Mouse (Mus musculus) MEL (cell line): Measurements from ENCODE around the gene Paqr9. TPM values are rescaled to one million over a fixed set of nuclear protein-coding genes. Genes with fewer than 3 reads are reported as not detected.

Experiments
- DNase-seq: peaks from one replicate; pipeline ENCODE4 v3.0.0; 2011; ENCODE audit warnings: low read depth, low spot score
- H3K27ac ChIP-seq: 2 replicates; pipeline ENCODE4 v1.5.1; 2012; ENCODE audit warnings: low read depth, mild to moderate bottlenecking, control low read depth, low read length, moderate library complexity; ENCODE audit not compliant: control insufficient read depth
- H3K27me3 ChIP-seq, 2 experiments: fragments of 150-350 bp in 1 of 2; sonication (generic) in 1 of 2; 2 replicates each; pipeline ENCODE4 v1.6.1; 2012; ENCODE audit warnings: low read length in 2 of 2, mild to moderate bottlenecking in 2 of 2, improper control_type of control experiment in 1 of 2, moderate library complexity in 1 of 2; ENCODE audit not compliant: insufficient read depth in 2 of 2, control insufficient read depth in 1 of 2
- H3K36me3 ChIP-seq, 2 experiments: 2 replicates each; pipeline ENCODE4 v1.6.1; 2012 to 2014; ENCODE audit warnings: low read length in 2 of 2, improper control_type of control experiment in 1 of 2, inconsistent platforms in 1 of 2, mild to moderate bottlenecking in 1 of 2; ENCODE audit not compliant: insufficient read depth in 2 of 2, control insufficient read depth in 1 of 2
- H3K4me1 ChIP-seq, 2 experiments: fragments of 150-350 bp in 1 of 2; sonication (generic) in 1 of 2; 2 replicates each; pipeline ENCODE4 v1.6.1; 2012; ENCODE audit warnings: low read length in 2 of 2, improper control_type of control experiment in 1 of 2, mild to moderate bottlenecking in 1 of 2; ENCODE audit not compliant: insufficient read depth in 2 of 2, control insufficient read depth in 1 of 2
- H3K4me3 ChIP-seq, 2 experiments: fragments of 150-350 bp in 1 of 2; sonication (generic) in 1 of 2; 2 replicates each; pipeline ENCODE4 v1.5.1; 2012; ENCODE audit warnings: low read depth in 2 of 2, low read length in 2 of 2, mild to moderate bottlenecking in 2 of 2, moderate library complexity in 2 of 2, control low read depth in 1 of 2, improper control_type of control experiment in 1 of 2; ENCODE audit not compliant: control insufficient read depth in 1 of 2, insufficient read depth in 1 of 2
- H3K79me2 ChIP-seq: 2 replicates; pipeline ENCODE4 v1.6.1; 2012; ENCODE audit warnings: mild to moderate bottlenecking, low read length, moderate library complexity; ENCODE audit not compliant: control insufficient read depth, poor library complexity, insufficient read depth
- H3K9ac ChIP-seq: 2 replicates; pipeline ENCODE4 v1.6.1; 2012; ENCODE audit warnings: low read depth, mild to moderate bottlenecking, control low read depth, low read length, moderate library complexity; ENCODE audit not compliant: control insufficient read depth, poor library complexity, severe bottlenecking
- H3K9me3 ChIP-seq: fragments of 150-350 bp; sonication (generic); replicated peaks from 2 replicates; pipeline ENCODE4 v1.6.1; 2012; ENCODE audit warnings: mild to moderate bottlenecking, low read length, improper control_type of control experiment, moderate library complexity; ENCODE audit not compliant: insufficient read depth
- CHD2 ChIP-seq: IDR thresholded peaks from 2 replicates; pipeline ENCODE4 v1.6.1; 2011; ENCODE audit warnings: low read length, improper control_type of control experiment
- E2F4 ChIP-seq: IDR thresholded peaks from 2 replicates; pipeline ENCODE4 v1.6.1; 2011; ENCODE audit warnings: low read depth, low read length, improper control_type of control experiment, borderline replicate concordance
- ELF1 ChIP-seq: IDR thresholded peaks from 2 replicates; pipeline ENCODE4 v1.6.1; 2014; ENCODE audit warnings: low read depth, mild to moderate bottlenecking, inconsistent platforms, low read length, improper control_type of control experiment, moderate library complexity
- EP300 ChIP-seq, 2 experiments: IDR thresholded peaks; 2 replicates each; pipeline ENCODE4 v1.6.1; 2011; ENCODE audit warnings: improper control_type of control experiment in 2 of 2, low read length in 2 of 2, low read depth in 1 of 2, mild to moderate bottlenecking in 1 of 2
- ETS1 ChIP-seq: IDR thresholded peaks from 2 replicates; pipeline ENCODE4 v1.6.1; 2012; ENCODE audit warnings: low read depth, mild to moderate bottlenecking, inconsistent platforms, low read length, improper control_type of control experiment, moderate library complexity
- MAX ChIP-seq: IDR thresholded peaks from 2 replicates; pipeline ENCODE4 v1.6.1; 2011; ENCODE audit warnings: low read length, improper control_type of control experiment
- MAZ ChIP-seq: IDR thresholded peaks from 2 replicates; pipeline ENCODE4 v1.6.1; 2012; ENCODE audit warnings: low read depth, mild to moderate bottlenecking, inconsistent platforms, low read length, improper control_type of control experiment
- MEF2A ChIP-seq: IDR thresholded peaks from 2 replicates; pipeline ENCODE4 v1.6.1; 2014; ENCODE audit warnings: low read depth, mild to moderate bottlenecking, inconsistent platforms, low read length, improper control_type of control experiment; ENCODE audit not compliant: poor library complexity, insufficient replicate concordance, severe bottlenecking; ENCODE audit errors: extremely low read depth
- MYC ChIP-seq: IDR thresholded peaks from 2 replicates; pipeline ENCODE4 v1.6.1; 2011; ENCODE audit warnings: low read depth, mild to moderate bottlenecking, low read length, improper control_type of control experiment, moderate library complexity
- NRF1 ChIP-seq: IDR thresholded peaks from 2 replicates; pipeline ENCODE4 v1.6.1; 2014; ENCODE audit warnings: low read depth, mild to moderate bottlenecking, inconsistent platforms, low read length, improper control_type of control experiment, moderate library complexity; ENCODE audit not compliant: poor library complexity, insufficient read depth, severe bottlenecking
- POLR2A ChIP-seq, 2 experiments: IDR thresholded peaks; 2 replicates each; pipeline ENCODE4 v1.6.1; 2011 to 2012; ENCODE audit warnings: low read length in 2 of 2, mild to moderate bottlenecking in 2 of 2, control low read depth in 1 of 2, improper control_type of control experiment in 1 of 2, low read depth in 1 of 2, moderate library complexity in 1 of 2; ENCODE audit not compliant: control insufficient read depth in 1 of 2, insufficient read depth in 1 of 2, poor library complexity in 1 of 2
- POLR2AphosphoS2 ChIP-seq: IDR thresholded peaks from 2 replicates; pipeline ENCODE4 v1.6.1; 2011; ENCODE audit warnings: low read length, improper control_type of control experiment
- POLR2AphosphoS5 ChIP-seq: IDR thresholded peaks from 2 replicates; pipeline ENCODE4 v1.6.1; 2012; ENCODE audit warnings: low read depth, borderline replicate concordance, mild to moderate bottlenecking, inconsistent platforms, low read length, moderate library complexity, mixed read lengths
- TBP ChIP-seq: IDR thresholded peaks from 2 replicates; pipeline ENCODE4 v1.8.0; 2011; ENCODE audit warnings: low read depth, low read length, improper control_type of control experiment
- TCF12 ChIP-seq: IDR thresholded peaks from 2 replicates; pipeline ENCODE4 v1.6.1; 2014; ENCODE audit warnings: low read depth, mild to moderate bottlenecking, inconsistent platforms, low read length, improper control_type of control experiment, moderate library complexity
- UBTF ChIP-seq: IDR thresholded peaks from 2 replicates; pipeline ENCODE4 v1.6.1; 2012; ENCODE audit warnings: low read depth, mild to moderate bottlenecking, inconsistent platforms, low read length, improper control_type of control experiment, moderate library complexity, borderline replicate concordance; ENCODE audit not compliant: insufficient read depth
- USF1 ChIP-seq: IDR thresholded peaks from 2 replicates; pipeline ENCODE4 v1.6.1; 2014; ENCODE audit warnings: low read depth, mild to moderate bottlenecking, inconsistent platforms, low read length, improper control_type of control experiment, moderate library complexity
- USF2 ChIP-seq, 2 experiments: IDR thresholded peaks; 2 replicates each; pipeline ENCODE4 v1.6.1; 2011 to 2012; ENCODE audit warnings: improper control_type of control experiment in 2 of 2, low read length in 2 of 2, borderline replicate concordance in 1 of 2, inconsistent platforms in 1 of 2, low read depth in 1 of 2, mild to moderate bottlenecking in 1 of 2; ENCODE audit not compliant: insufficient read depth in 1 of 2
- ZKSCAN1 ChIP-seq: IDR thresholded peaks from 2 replicates; pipeline ENCODE4 v1.6.1; 2012; ENCODE audit warnings: low read depth, mild to moderate bottlenecking, inconsistent platforms, low read length, improper control_type of control experiment, moderate library complexity
- ZNF384 ChIP-seq: IDR thresholded peaks from 2 replicates; pipeline ENCODE4 v1.6.1; 2012; ENCODE audit warnings: low read depth, mild to moderate bottlenecking, inconsistent platforms, low read length, improper control_type of control experiment
- polyA plus RNA-seq, 2 experiments: library from polyadenylated mRNA; stranded (reverse) in 1 of 2; unstranded in 1 of 2; fragments of >175 nt in 1 of 2; fragments of >200 nt in 1 of 2; gene quantifications; 2 replicates each; pipeline versions ENCODE4 v1.2.1 to v1.2.4; 2012; ENCODE audit warnings: low replicate concordance in 2 of 2, low read depth in 1 of 2; ENCODE audit not compliant: insufficient read length in 2 of 2, insufficient read depth in 1 of 2, missing spikeins in 1 of 2
- total RNA-seq: library from RNA; depleted of rRNA; stranded (reverse); fragments of 300-350 nt; gene quantifications from 2 replicates; pipeline ENCODE4 v1.2.3, GENCODE M21; 2012

Gene Paqr9
- total and polyA plus RNA-seq, 3 experiments, result 18.0 to 46.0 (median 24.8) TPM

DNA sequence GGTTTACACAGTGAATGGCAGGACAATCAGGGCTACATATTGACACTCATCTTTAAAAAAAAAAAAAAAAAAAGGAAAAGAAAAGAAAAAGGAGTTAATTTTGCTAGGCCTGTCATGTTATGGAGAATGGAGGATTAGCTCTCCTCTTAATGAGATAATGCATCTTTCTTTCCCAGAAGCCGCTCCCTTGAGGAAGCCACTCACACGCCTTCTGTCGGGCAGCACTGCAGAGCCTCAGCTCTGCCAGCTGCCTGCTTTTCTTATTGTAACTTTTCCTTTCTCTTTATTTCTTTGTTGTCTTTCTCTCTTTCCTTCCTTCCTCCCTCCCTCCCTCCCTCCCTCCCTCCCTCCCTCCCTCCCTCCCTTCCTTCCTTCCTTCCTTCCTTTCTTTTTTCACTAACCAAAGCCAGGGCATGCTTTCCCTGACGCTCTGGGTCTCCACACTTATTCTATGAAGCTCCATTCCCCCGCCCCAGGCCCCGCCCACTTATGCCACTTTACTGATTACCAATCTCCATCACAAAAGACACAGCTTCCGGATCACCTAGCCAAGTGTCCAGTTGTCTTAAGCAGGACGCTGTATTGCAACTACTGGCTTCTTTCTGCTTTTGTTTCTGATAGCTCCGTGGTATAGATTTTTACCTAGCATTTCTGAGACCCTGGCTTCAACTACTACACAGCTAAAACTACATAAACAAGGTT, 54.1 kb downstream of the Paqr9 start (continued):
- TF ChIP-seq POLR2AphosphoS5, result no peak
- TF ChIP-seq MEF2A, result no peak

DNA sequence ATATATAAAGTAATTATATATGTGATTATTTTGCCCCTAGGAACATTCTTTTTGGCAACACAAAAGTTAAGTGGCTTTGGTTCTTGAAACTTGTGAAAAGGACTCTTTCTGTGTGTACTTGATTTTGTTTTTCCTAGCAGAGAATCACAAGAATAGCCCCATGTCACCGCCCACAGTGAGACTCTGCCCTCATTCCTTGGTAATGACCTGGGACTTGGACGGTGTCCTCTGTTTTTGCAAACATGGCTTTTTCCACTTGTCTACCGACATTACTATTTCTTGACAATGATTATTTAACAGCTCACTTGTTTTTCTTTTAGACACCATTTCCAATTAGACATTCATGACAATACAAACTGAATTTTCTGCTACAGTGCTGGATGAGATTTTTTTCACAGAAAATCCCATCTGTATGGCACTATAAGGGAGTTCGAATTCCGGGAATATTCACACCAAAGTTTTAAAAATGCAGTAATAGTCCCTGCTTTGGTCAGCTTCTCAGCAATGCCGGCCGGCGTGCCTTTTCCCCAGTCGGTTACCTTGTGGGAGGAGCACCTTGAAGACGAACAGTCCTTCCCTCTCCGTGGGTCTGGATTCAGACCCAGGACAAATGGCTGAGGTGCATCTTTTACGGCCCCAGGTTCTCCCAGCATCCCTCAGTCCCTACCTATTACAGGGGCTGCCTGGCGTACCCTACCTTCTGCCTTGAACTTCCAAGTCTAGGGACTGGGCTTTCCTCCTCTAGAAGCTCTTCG, 55.6 kb downstream of the Paqr9 start:
- no peak for TF ChIP-seq POLR2A (IDR thresholded peaks at IDR 0.05; ENCODE audit: control insufficient read depth in 1 of 2, insufficient read depth in 1 of 2, low read depth in 1 of 2, low read length in 2 of 2, poor library complexity in 1 of 2)
- TF ChIP-seq CHD2, result no peak
- TF ChIP-seq USF2 (IDR thresholded peaks at IDR 0.05; ENCODE audit: borderline replicate concordance in 1 of 2, insufficient read depth in 1 of 2, low read depth in 1 of 2, low read length in 2 of 2), result no peak
- TF ChIP-seq TBP, result no peak
- TF ChIP-seq POLR2AphosphoS2, result no peak
- no peak for TF ChIP-seq MYC
- no peak for TF ChIP-seq EP300 (IDR thresholded peaks at IDR 0.05; ENCODE audit: low read depth in 1 of 2, low read length in 2 of 2)
- no peak for TF ChIP-seq ETS1
- TF ChIP-seq USF1, result no peak
- no peak for TF ChIP-seq NRF1
- no peak for TF ChIP-seq MAZ
- TF ChIP-seq POLR2AphosphoS5, result no peak
- TF ChIP-seq MAX, result no peak
- no peak for TF ChIP-seq ZKSCAN1
- no peak for TF ChIP-seq UBTF
- TF ChIP-seq ELF1, result no peak
- TF ChIP-seq E2F4, result no peak
- no peak for TF ChIP-seq TCF12
- no peak for TF ChIP-seq ZNF384
- TF ChIP-seq, all 39 proteins: peak for 0
- H3K4me1 ChIP-seq, result no peaks in the 10 kb centered on the region
- no peak overlapping the region for H3K9ac ChIP-seq
- H3K36me3 ChIP-seq, result no peaks in the 10 kb centered on the region
- no peaks in the 10 kb centered on the region for H3K27me3 ChIP-seq
- no peaks in the 10 kb centered on the region for H3K79me2 ChIP-seq
- H3K4me3 ChIP-seq, result no peak overlapping the region
- no peaks in the 10 kb centered on the region for H3K9me3 ChIP-seq
- DNase-seq, result no peak
- H3K27ac ChIP-seq, result no peak overlapping the region
